Mouse (Mus musculus): ENCODE measurements around the gene Plk3. TPM values are rescaled to one million over a fixed set of nuclear protein-coding genes. Genes with fewer than 3 reads are reported as not detected.

Plk3 gene
- polyA plus RNA-seq, 1 experiment from 2014 or later: 4.1 TPM

DNA sequence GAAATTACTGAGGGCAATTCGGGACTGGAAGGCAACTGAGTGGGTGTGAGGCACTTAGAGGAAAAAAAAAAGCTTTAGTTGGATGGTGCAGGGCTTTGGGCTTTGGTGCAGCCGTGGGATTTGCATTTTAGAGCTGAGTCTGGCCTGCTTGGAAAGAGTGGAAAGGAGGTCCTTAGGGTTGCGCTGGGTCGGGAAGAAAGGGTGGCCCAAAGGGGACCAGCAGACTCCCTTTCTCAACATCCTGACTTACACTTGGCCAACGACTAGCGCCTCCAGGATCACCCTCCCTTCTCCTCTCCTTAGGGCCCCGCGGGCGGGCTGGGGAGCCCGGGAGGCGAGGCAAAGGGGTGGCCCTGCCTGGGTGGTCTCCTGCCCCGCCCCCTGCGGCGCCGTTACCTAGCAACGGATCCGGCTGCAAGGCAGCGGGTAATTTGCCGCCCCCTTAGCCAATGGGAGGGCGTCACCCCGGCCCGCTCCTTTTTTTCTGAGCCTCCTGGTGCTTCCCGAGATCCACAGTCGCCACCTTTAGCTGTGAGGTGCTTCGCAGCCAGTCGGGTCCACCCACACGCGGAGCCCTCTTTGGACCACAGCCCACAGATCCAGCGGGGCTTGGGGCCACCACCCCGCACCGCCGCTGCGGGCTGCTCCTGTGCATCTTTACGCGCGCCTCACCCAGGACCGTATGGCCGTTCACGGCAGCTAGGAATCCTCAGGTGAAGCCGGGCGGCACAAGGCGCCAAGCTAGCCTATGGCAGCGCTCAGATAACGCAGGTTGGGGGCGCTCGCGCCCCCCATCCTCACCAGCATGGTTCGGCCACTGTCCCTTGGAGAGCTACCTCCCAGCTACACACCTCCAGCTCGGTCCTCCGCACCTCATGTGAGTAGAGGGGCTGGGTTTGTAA, 38.0 kb downstream of the Plk3 start, which contains the start of gene Ptch2:
TSS of gene Ptch2 (plus strand) at position 525 of the 902 bp plus-strand sequence.
- H3K4me3 ChIP-seq: peak within 1 kb of the TSS; percentile 58

DNA sequence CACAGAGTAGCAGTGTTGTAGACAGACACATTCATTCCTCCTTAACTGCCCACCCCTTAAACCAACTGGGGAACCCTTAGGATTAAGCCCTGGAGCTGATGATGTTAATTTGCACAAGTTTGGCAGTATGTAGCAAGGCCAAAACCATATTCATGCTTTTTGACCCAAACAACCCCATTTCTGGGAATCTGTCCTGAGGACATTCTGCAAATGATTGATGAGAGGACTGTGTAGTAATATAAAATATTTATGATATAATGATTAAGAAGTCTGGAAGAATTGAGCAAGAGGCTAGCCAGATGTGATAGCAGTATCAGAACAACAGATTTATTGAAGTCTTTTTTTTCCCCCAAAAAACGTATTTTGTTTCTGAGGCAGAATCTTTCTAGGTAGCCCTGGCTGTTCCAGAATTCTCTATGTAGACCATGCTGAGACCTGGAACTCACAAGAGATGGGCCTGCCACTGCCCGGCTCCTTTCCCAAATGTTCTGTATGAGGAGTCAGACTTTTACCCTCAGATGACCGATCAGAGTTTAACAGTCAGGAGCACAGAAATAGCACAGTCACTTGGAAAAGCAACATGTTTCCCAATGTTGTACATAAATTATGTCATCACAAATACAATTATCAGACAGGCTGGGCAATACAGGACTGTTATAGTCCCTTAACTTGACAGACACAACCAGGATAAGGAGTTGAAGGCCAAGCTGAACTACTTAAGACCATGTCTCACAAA, 39.0 kb downstream of the Plk3 start:
- 52% methylated on average over 3 of the region's 3 CpGs for WGBS
- no peak for ATAC-seq (ENCODE audit: borderline replicate concordance, extremely low read depth, low FRiP score, low TSS enrichment)
- peaks cover 43% of the 10 kb centered on the region for H3K4me1 ChIP-seq
- H3K36me3 ChIP-seq: no peaks in the 10 kb centered on the region
- no peaks in the 10 kb centered on the region for H3K27me3 ChIP-seq
- no peak overlapping the region for H3K4me3 ChIP-seq
- H3K4me2 ChIP-seq: peak overlapping the region; percentile 93; the same call in 1 of the 2 replicates
- no peaks in the 10 kb centered on the region for H3K9me3 ChIP-seq
- H3K27ac ChIP-seq: peak overlapping the region; percentile 84
- no peak overlapping the region for H3K9ac ChIP-seq

More for the DNA sequence above, 38.0 kb downstream of the Plk3 start, which contains the start of gene Ptch2:
- Histone ChIP-seq H3K27ac (peak within 1 kb of the TSS; percentile 84), H3K4me2 (peak within 1 kb of the TSS; percentile 93), H3K36me3 (0 out of 2 replicates have a peak, but pooled peaks cover 3% of the 10 kb centered on the region), H3K9me3 (no peaks in the 10 kb centered on the region), H3K9ac (peak within 1 kb of the TSS; percentile 42), H3K4me1 (peaks cover 39% of the 10 kb centered on the region), H3K27me3 (no peaks in the 10 kb centered on the region)
- whole genome bisulfite sequencing: under 1% methylated on average over 47 of the region's 50 CpGs
- peak; percentile 86 for ATAC-seq (ENCODE audit: borderline replicate concordance, extremely low read depth, low FRiP score, low TSS enrichment)

- Histone ChIP-seq H3K4me1 (peaks cover 18% of the 10 kb centered on the region; the same call in 1 of the 2 replicates), H3K36me3 (peaks cover 6% of the 10 kb centered on the region; the same call in 1 of the 2 replicates), H3K9me3 (no peaks in the 10 kb centered on the region), H3K4me3 (no peak overlapping the region), H3K27me3 (no peaks in the 10 kb centered on the region), H3K4me2 (no peak overlapping the region), H3K9ac (no peak overlapping the region), H3K27ac (no peak overlapping the region)
- WGBS: 67% methylated on average over 7 of the region's 7 CpGs
- no peak for ATAC-seq (ENCODE audit: borderline replicate concordance, extremely low read depth, low FRiP score, low TSS enrichment)
Observed at GRCm38 (mm10) chr4:117090586-117090985, 43.2 kb downstream of the Plk3 start.

DNA sequence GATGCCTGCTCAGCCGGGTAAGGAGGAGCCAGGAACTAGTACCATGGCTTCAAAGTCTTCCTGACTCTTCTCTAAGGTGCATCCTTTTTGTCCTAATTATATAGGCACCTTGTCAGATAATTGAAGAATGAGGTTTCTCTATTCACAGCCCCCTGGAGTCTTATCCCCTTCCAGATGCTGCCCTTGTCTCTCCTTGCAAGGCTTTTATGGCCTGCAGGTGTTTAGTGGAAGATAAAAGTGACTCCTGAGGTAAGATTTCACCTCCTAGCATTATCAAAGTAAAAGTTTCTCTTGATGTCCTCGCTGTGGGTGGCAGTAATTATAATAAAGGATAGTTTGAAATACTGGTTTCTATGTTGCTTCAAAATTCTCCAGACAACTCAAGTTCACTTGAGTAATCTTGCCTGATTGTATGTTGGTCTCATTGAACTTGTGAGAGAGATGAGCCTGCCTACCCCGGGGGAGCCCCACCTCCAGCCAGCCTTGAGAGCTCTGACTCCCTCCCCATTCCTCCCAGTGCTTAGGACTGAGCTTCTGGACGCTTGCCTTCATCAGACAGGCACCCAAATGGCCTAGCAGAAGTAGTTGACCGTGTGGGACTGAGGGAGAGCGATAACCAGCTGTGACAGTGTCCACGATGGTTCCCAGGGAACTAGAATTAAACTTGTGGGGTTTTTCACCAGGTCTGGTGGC, 45.7 kb downstream of the Plk3 start:
- Histone ChIP-seq H3K4me2 (no peak overlapping the region), H3K36me3 (peaks cover 6% of the 10 kb centered on the region; the same call in 1 of the 2 replicates), H3K4me3 (no peak overlapping the region), H3K4me1 (peaks cover 11% of the 10 kb centered on the region; the same call in 1 of the 2 replicates), H3K9ac (no peak overlapping the region), H3K9me3 (no peaks in the 10 kb centered on the region), H3K27ac (no peak overlapping the region), H3K27me3 (no peaks in the 10 kb centered on the region)
- WGBS: 72% methylated on average over 7 of the region's 7 CpGs
- ATAC-seq (ENCODE audit: borderline replicate concordance, extremely low read depth, low FRiP score, low TSS enrichment): no peak

Small RNA genes within 50 kb of the gene (microRNA-seq; reads per million reads assigned to microRNA genes)
- not detected for gene Gm22398

Other genes with a start within 250 kb of the Plk3 start
- 91.7 and 103 TPM in 2 replicates for gene Urod, start 139.6 kb downstream of the Plk3 start, polyA plus RNA-seq (2015; fragmentation: Nextera tagmentation; extraction: Ambion mirVana)
- gene Hectd3, start 138.6 kb downstream of the Plk3 start, polyA plus RNA-seq (2015; fragmentation: Nextera tagmentation; extraction: Ambion mirVana): 8.8 and 10.1 TPM in 2 replicates
- gene Eif2b3, start 114.6 kb downstream of the Plk3 start, polyA plus RNA-seq (2015; fragmentation: Nextera tagmentation; extraction: Ambion mirVana): 34.2 and 35.6 TPM in 2 replicates
- 7.1 and 7.9 TPM in 2 replicates for gene Ptch2, start 37.9 kb downstream of the Plk3 start, polyA plus RNA-seq (2015; fragmentation: Nextera tagmentation; extraction: Ambion mirVana)
- 5.9 and 6.8 TPM in 2 replicates for gene Btbd19, start 8.2 kb downstream of the Plk3 start, polyA plus RNA-seq (2015; fragmentation: Nextera tagmentation; extraction: Ambion mirVana)
- gene Tctex1d4, start 7.2 kb downstream of the Plk3 start, polyA plus RNA-seq (2015; fragmentation: Nextera tagmentation; extraction: Ambion mirVana): 0.50 and 1.0 TPM in 2 replicates
- 923 and 933 TPM in 2 replicates for gene Rps8, start 22.3 kb upstream of the Plk3 start, polyA plus RNA-seq (2015; fragmentation: Nextera tagmentation; extraction: Ambion mirVana)
- 76.6 and 78.4 TPM in 2 replicates for gene Kif2c, start 48.7 kb upstream of the Plk3 start, polyA plus RNA-seq (2015; fragmentation: Nextera tagmentation; extraction: Ambion mirVana)
- gene Tmem53, start 118.0 kb upstream of the Plk3 start, polyA plus RNA-seq (2015; fragmentation: Nextera tagmentation; extraction: Ambion mirVana): 17.6 and 18.6 TPM in 2 replicates
- 1.0 and 1.1 TPM in 2 replicates for gene Armh1, start 118.2 kb upstream of the Plk3 start, polyA plus RNA-seq (2015; fragmentation: Nextera tagmentation; extraction: Ambion mirVana)